In genomic region chr9:116374343-116374742, GRCm38 (mm10) we compare ENCODE assay signal across 17 mouse cellular contexts.
"Had no signal": no experiment of that assay in that cellular context is flagged by ENCODE, and none has a peak within 500 bp of the region (broad histone marks: within the 10 kb centered on the region; RNA-seq: fewer than 3 reads in every experiment).

No protein-coding gene starts in this region.

- H3K9me3 ChIP-seq: liver, embryonic 13.5 days; liver, embryonic 15.5 days; lung, embryonic 15.5 days; megakaryocyte, embryonic 14.5 days; midbrain, embryonic 13.5 days; midbrain, embryonic 15.5 days; neural tube, embryonic 12.5 days; stomach, embryonic 15.5 days had no signal

- H3K36me3 ChIP-seq: liver, embryonic 13.5 days; liver, embryonic 15.5 days; lung, embryonic 15.5 days; midbrain, embryonic 13.5 days; midbrain, embryonic 15.5 days; neural tube, embryonic 12.5 days; stomach, embryonic 15.5 days had no signal

- ATAC-seq: liver, postnatal 0 days; midbrain, embryonic 13.5 days; midbrain, embryonic 15.5 days had no signal

- DNase-seq: liver, embryonic 13.5 days; liver, postnatal 0 days; right cerebral cortex, postnatal 14 days; thymus, adult 2 months; thymus, postnatal 25 days; thymus, postnatal 4 days had no signal

- H3K27ac ChIP-seq: liver, embryonic 13.5 days; liver, embryonic 15.5 days; lung, embryonic 15.5 days; macrophage; midbrain, embryonic 13.5 days; midbrain, embryonic 15.5 days; neural tube, embryonic 12.5 days; stomach, embryonic 15.5 days; stomach, postnatal 0 days had no signal

- H3K27me3 ChIP-seq: liver, embryonic 13.5 days; liver, embryonic 15.5 days; lung, embryonic 15.5 days; megakaryocyte, embryonic 14.5 days; midbrain, embryonic 13.5 days; midbrain, embryonic 15.5 days; neural tube, embryonic 12.5 days; stomach, embryonic 15.5 days had no signal

- H3K4me3 ChIP-seq: liver, embryonic 13.5 days; liver, embryonic 15.5 days; lung, embryonic 15.5 days; megakaryocyte, embryonic 14.5 days; midbrain, embryonic 13.5 days; midbrain, embryonic 15.5 days; neural tube, embryonic 12.5 days; stomach, embryonic 15.5 days had no signal

- H3K4me2 ChIP-seq: liver, embryonic 11.5 days; liver, embryonic 13.5 days; liver, embryonic 15.5 days; lung, embryonic 15.5 days; midbrain, embryonic 11.5 days; midbrain, embryonic 13.5 days; midbrain, embryonic 15.5 days; neural tube, embryonic 12.5 days; stomach, embryonic 15.5 days had no signal

- H3K4me1 ChIP-seq: liver, embryonic 15.5 days; midbrain, embryonic 15.5 days; neural tube, embryonic 12.5 days; stomach, embryonic 15.5 days had no signal

- H3K9ac ChIP-seq: liver, embryonic 13.5 days; liver, embryonic 15.5 days; liver, postnatal 0 days; lung, embryonic 15.5 days; midbrain, embryonic 13.5 days; midbrain, embryonic 15.5 days; neural tube, embryonic 12.5 days; stomach, embryonic 15.5 days had no signal
